Mouse (Mus musculus) right cerebral cortex, adult 2 months (tissue): Measurements from ENCODE around the gene Dzip1.

Source experiments
- DNase-seq, 2 experiments: peaks; one replicate each; pipeline ENCODE4 v3.0.0; 2021 to 2022; ENCODE audit warnings: low spot score in 2 of 2

Dzip1 gene

DNA sequence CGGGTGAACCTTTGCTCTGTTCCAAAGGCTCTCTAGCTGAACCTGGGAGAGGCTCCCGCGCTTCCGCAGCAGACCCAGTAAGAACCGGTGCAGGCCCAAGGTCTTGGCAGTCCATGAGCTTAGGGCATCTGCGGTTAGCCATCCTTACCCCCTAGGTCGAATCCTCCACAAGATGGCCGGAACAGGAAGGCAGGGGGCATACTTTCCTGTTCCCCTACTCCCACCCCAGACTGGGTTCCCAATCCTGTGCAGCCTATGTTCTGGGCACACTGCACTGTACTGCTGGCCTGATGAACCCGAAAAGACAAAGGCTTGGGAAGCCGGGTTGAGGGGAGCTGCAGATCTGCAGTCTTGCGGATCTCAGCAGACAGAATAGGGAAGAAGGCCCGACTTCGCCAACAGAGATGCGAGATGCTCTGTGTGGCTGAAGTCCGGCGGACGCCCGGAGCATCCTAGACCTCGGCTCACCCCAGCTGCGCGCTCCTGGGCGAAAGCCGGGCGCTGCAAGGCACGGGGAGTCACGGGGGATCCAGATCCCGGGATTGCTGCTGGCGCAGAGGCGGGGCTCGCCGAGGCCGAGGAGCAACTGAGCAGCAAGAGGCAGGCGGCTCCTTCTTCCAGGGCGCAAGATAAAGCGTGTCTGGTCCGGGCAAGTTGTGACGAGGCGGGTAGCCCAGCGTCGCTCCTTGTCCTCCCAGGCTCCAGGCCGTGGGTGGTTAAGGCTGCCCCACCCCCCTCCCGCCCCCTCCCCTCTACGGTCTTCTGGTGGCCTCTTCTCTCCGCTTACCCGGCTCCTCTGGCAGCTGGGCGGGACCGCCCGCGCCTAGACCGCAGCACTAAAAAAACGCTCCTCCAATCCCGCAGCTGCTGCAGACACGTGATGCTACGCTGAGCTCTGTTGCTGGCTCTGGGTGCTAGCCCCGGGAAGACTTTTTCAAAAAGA lies at the start of gene Dzip1:
Dzip1 (minus strand) TSS at position 788 of the 943 bp plus-strand sequence.
- peak; percentile 82 to 83 for DNase-seq

DNA sequence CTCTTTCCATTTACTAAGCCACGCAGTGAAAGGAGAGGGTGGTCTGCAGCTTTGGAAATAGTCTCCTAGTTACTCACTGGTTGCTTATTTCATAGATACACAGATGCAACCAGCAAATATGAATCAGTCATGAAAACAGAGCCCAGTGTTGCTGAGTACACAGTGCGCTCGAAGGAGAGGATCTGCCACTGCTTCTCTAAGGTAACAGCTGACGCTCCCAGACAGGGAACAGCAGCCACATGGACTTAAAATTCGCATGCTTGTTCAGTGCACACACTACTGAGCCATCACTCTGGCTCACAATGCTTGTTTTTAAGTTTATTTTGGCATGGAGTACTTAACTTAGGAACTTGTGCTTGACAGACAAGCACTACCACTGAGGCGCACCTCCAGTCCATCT lies 47.0 kb upstream of the Dzip1 start:
- no peak for DNase-seq

DNA sequence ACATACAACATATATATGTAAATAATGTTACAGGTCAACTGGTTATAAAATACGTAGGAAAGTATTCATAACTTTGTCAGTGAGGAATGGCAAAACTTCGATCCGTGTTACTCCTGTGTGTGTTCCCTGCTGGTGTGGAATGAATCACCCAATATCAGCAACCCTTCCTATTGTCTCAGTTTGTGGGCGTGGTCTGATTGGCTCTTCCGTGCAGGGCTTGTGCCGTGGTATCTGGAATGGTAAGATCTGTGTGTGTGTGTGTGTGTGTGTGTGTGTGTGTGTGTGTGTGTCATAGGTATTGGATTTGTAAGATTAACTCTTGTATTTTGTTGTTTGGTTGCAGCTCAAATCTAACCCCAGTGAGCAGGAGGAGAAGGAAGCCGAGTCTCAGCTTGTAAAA lies 42.4 kb upstream of the Dzip1 start:
- DNase-seq, result no peak

GRCm38 (mm10) chr14:118965356-118966000 lies 40.2 kb upstream of the Dzip1 start:
- no peak for DNase-seq

DNA sequence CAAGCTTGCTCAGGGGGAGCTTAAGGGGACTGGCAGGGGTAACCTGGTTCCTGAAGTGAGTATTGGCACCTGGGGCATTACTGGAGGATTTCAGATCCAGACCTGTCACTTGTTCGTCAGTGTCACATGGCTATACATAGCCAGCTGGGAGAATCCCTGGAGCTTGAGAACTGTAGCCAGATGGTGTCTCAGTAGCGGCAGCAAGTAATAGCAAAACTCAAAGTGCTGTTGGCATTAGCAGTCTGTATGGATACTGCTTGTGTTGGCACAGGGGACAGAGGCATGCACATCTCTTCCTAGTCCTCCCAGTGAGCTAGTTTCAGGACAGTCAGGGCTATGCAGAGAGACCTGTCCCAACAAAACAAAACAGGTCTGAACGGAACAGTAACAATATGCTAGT lies 32.8 kb upstream of the Dzip1 start:
- no peak for DNase-seq

DNA sequence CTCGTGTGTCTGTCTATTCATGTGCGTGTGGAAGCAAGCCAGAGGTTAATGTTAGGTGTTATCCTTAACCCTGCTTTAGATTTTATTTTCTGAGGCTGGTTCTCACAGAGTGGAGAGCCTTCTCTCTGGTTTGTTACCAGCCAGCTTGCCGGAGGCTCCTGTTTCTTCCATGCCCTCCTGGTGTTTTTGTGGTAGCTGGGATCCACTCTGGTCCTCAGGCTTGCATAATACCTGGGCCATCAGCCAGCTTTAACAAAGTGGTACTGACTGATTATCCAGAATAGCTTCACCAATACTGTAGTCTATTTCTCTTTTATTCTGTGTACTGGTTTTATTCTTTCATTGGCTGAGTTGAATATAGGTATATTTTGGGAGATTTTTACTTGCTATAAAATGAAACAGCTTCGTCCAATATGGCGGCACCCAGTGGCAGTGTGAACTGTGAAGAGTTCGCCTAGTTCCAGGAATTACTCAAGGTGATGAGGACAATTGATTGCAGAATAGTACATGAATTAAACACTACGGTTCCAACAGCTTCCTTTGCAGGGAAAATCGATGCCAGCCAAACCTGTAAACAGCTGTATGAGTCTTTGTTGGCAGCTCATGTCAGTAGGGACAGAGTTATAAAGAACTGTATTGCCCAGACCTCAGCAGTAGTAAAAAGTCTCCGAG lies 26.8 kb upstream of the Dzip1 start:
- no peak for DNase-seq

- DNase-seq, result no peak
Measured at GRCm38 (mm10) chr14:118948841-118949240, 23.6 kb upstream of the Dzip1 start.

- no peak for DNase-seq
Measured at GRCm38 (mm10) chr14:118944702-118945101, 19.4 kb upstream of the Dzip1 start.

DNA sequence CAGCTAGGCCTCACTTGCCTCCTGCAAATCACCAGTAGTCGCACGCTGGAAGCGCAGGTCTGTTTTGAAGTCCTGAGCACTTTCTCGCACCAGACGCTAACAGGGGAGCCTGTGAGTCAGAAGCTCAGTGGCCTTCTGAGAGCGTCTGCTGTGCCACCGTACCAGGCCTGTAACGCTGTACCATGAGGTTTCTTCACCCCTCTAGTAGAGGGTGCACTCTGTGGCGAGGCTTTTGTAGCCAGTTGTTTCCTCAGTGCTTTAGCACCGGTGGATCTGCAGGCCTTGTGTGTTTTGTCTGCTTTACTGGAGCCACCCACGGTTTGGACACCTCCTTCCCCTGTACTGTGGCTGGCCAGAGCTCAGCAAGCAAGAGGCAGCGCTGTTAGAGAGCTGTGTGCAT lies 16.8 kb upstream of the Dzip1 start:
- DNase-seq, result no peak

DNA sequence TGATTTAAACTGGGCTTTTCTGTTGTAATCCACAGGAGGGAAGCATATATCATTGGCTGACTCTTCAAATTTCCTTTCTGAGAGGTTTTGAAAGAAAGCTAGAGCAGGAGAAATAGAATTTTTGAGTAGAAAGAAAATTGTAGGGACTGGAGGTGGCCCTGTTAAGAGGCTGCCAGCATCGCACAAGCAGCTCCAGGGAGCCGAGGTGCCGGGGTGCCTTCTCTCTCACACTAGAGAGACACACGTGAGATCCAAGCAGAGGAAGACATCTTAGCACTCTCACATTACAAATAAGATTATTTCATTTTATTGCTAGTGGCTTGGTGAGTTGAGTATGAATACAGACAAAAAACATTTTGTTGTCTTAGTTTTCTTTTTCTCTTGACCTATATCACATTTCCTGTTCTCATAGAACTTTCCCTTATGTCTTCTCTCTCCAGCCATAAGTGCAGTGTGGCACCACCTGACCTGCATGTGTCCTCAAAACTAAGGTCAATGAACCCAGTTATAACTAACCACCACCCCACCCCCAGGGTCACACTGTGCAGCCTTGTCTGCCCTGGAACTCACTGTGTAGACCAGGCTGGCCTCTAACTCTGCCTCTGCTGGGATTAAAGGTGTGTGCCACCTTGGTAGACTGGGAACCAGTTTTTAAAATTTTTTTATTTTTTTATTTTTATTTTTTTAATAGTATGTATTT lies 15.7 kb upstream of the Dzip1 start:
- no peak for DNase-seq

- DNase-seq, result no peak
Measured at GRCm38 (mm10) chr14:118938551-118938950, 13.3 kb upstream of the Dzip1 start.

GRCm38 (mm10) chr14:118937533-118938492 lies 12.6 kb upstream of the Dzip1 start, which contains the start of gene Dnajc3:
Dnajc3 (plus strand) TSS chr14:118937976.
- DNase-seq, result peak; percentile 99 to 100

- no peak for DNase-seq
Measured at GRCm38 (mm10) chr14:118936952-118937351, 11.7 kb upstream of the Dzip1 start.

- no peak for DNase-seq
Measured at GRCm38 (mm10) chr14:118936236-118936635, 11.0 kb upstream of the Dzip1 start.

DNA sequence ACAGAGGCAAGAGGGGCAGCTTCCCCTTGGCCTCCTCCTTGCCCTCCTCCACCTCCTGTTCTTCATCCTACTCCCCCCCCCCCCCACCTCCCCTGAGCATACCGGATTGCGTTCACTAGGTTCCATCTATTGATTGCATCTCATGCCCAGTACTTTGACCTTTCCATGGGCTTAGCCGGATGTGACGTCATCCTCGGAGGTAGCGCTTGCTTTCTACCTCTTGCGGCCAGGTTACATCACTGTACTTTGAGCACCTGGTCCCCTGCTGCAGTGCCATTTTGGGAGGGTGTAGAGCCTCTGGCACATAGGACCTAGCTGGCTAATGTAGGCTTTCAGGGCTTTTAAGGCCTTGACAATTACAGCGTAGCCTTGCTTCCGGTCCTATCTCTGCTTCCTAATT lies 9.4 kb upstream of the Dzip1 start:
- no peak for DNase-seq

DNA sequence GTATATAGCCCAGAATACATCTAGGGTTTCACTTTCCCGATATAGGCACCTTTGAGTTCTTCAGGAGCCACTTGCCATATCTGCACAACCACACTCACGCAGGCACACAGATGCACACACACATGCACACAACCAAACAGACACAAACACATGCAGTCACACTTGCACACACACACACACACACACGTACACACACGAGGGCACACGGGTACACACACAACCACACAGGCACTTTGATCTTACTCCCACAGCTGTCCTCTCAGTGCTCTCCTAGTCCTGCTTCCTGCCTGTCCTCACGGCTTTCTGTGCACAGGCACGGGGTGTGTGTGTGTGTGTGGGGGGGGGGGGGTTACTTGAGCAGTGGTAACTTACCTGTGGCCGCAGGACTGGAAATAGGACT lies 7.7 kb upstream of the Dzip1 start:
- DNase-seq, result no peak

DNA sequence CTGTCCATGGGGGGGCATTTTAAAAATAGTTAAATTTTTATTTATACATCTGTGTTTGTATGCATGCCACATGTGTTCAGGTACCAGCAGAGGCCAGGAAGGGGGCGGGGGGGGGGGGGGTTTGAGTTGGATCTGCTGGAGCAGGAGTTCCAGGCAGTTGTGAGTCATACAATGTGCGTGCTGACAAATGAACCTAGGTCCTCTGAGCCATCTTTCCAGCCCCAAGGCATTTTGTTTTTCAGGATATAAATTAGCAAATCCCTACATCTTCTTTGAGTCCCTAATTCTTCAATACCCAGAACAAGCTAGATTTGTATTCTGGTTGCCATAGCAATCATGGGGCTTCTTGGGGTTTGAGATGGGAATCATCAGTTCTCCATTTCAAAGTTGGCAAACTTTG lies 5.9 kb upstream of the Dzip1 start:
- no peak for DNase-seq

DNA sequence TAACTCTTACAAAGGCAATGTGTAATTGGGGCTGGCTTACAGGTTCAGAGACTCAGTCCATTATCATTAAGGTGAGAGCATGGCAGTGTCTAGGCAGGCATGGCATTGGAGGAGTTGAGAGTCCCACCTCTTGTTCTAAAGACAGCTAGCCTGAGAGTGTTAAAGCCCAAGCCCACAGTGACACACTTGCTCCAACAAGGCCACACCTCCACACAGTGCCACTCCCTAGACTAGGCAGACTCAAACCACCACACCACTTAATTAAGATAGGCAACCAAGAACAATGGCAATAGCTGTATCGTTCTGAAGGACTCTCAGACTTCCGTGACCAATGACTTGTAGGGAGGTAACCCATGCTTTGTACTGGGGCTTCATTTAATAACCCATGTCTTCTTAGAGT lies 5.5 kb upstream of the Dzip1 start:
- no peak for DNase-seq

DNA sequence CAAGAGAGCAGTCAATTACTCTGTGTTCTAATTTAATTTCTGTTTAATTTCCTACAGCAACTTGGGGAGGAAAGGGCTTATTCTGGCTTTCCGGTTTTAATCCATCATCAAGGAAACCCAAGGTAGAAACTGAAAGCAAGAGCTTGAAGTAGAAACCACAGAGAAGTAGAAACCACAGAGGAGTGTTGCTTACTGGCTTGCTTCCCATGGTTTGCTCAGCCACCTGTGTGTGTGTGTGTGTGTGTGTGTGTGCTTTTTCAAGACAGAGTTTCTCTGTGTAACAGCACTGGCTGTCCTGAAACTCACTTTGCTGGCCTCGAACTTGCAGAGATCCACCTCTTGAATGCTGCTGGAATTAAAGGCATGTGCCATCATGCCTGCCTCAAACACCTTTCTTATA lies 4.5 kb upstream of the Dzip1 start:
- DNase-seq, result no peak

DNA sequence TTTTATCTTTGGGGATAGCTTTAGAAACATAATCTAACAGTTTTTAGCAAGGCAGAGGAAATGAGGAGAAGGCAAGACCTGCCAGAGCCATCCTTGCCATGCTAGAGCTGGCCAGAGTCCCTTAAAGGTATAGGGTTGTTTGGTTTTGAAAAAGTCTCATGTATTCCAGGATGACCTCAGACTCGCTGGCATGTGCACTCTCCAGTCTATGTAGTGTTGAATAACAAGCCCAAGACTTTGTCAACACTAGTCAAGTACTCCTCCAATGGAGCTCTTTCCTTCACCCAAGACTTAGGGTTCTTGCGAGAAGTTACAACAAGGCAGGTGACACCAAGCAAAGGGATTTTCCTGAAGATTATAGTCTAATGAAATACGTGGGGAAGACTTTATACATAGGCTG lies 3.3 kb upstream of the Dzip1 start:
- no peak for DNase-seq
